Mouse (Mus musculus) testis, postnatal 10 days (tissue): ENCODE data around the gene Heatr9.
A peak's percentile ranks its signal among the peaks of the same experiment; 100 is the strongest.
"Not testable (repeated sequence)": the region's sequence is repeated elsewhere in the genome, so short reads cannot be mapped to it uniquely, and the experiment has no call there.

Experiments
- DNase-seq: peaks from one replicate; pipeline ENCODE4 v3.0.0; 2021; ENCODE audit warnings: low spot score

The Heatr9 gene

GRCm38 (mm10) chr11:83522075-83522474, at the start of gene Heatr9:
Gene Heatr9 (minus strand): TSS chr11:83522175.
- DNase-seq = no peak

GRCm38 (mm10) chr11:83570189-83570588, 48.2 kb upstream of the Heatr9 start:
- no peak for DNase-seq

- no peak for DNase-seq
Observed at GRCm38 (mm10) chr11:83569249-83569648, 47.3 kb upstream of the Heatr9 start.

- DNase-seq = no peak
Observed at GRCm38 (mm10) chr11:83568786-83569185, 46.8 kb upstream of the Heatr9 start.

- DNase-seq = no peak
Observed at GRCm38 (mm10) chr11:83568061-83568460, 46.1 kb upstream of the Heatr9 start.

- DNase-seq = no peak
Observed at GRCm38 (mm10) chr11:83567311-83567710, 45.3 kb upstream of the Heatr9 start.

- no peak for DNase-seq
Observed at GRCm38 (mm10) chr11:83566617-83567016, 44.6 kb upstream of the Heatr9 start.

- DNase-seq = no peak
Observed at GRCm38 (mm10) chr11:83563754-83564153, 41.8 kb upstream of the Heatr9 start.

GRCm38 (mm10) chr11:83562311-83562887, 40.4 kb upstream of the Heatr9 start:
- no peak for DNase-seq

- DNase-seq = no peak
Observed at GRCm38 (mm10) chr11:83560405-83560804, 38.4 kb upstream of the Heatr9 start.

GRCm38 (mm10) chr11:83557074-83557473, 35.1 kb upstream of the Heatr9 start:
- no peak for DNase-seq

- DNase-seq = peak; percentile 50
Observed at GRCm38 (mm10) chr11:83556085-83556781, 34.3 kb upstream of the Heatr9 start.

- DNase-seq = no peak
Observed at GRCm38 (mm10) chr11:83551668-83552067, 29.7 kb upstream of the Heatr9 start.

GRCm38 (mm10) chr11:83551037-83551436, 29.1 kb upstream of the Heatr9 start:
- DNase-seq = not testable (repeated sequence)

- no peak for DNase-seq
Observed at GRCm38 (mm10) chr11:83550186-83550632, 28.2 kb upstream of the Heatr9 start.

GRCm38 (mm10) chr11:83544214-83544613, 22.2 kb upstream of the Heatr9 start:
- no peak for DNase-seq

GRCm38 (mm10) chr11:83541415-83541814, 19.4 kb upstream of the Heatr9 start:
- DNase-seq = no peak

- DNase-seq = no peak
Observed at GRCm38 (mm10) chr11:83540931-83541330, 19.0 kb upstream of the Heatr9 start.

GRCm38 (mm10) chr11:83538705-83539314, 16.8 kb upstream of the Heatr9 start:
- no peak for DNase-seq

- DNase-seq = no peak
Observed at GRCm38 (mm10) chr11:83536831-83537230, 14.9 kb upstream of the Heatr9 start.

- DNase-seq = peak; percentile 75
Observed at GRCm38 (mm10) chr11:83534609-83535423, 12.8 kb upstream of the Heatr9 start.

- no peak for DNase-seq
Observed at GRCm38 (mm10) chr11:83534143-83534542, 12.2 kb upstream of the Heatr9 start.
